Mouse (Mus musculus): ENCODE measurements around the gene Rapgef4.

DNA sequence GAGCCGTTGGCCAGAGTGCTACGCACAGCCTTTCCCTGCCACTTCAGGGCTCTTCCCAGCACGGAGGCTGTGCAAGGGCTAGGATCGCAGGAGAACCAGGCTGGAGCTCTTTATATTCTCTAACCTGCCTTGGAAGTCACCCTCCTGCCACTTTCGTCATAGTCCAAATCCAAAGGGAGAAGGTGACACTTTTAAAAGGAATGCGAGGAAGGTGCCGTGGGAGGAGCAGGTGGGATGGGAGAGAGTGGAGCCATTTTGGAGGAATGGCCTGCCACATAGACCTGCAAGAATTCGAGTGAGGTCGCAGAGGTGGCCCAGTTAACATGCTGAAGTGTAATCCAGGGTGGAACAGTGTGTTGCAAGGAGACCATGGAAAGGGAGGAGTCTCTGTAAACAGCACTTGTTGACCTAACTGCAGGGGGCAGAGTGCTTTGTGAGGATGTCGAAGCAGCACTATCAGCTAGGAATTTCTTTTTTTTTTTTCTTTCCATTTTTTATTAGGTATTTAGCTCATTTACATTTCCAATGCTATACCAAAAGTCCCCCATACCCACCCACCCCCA, 94.0 kb downstream of the Rapgef4 start:
- TF ChIP-seq POLR2A (IDR thresholded peaks at IDR 0.05; ENCODE audit: borderline replicate concordance, insufficient read depth, low read length) (no peak), CTCF (IDR thresholded peaks at IDR 0.05; ENCODE audit: borderline replicate concordance, insufficient read depth, low read depth, low read length) (no peak)
